Comparison of ENCODE assay signal across 22 mouse cellular contexts in genomic region chr10:81517227-81517626, GRCm38 (mm10). TPM values are rescaled to one million over a fixed set of nuclear protein-coding genes. Genes with fewer than 3 reads are reported as not detected.
DNase-seq lines count a peak whose midpoint lies in the region; ATAC-seq and TF ChIP-seq lines count a peak whose summit lies in the region.
"Had no signal": no experiment of that assay in that cellular context is flagged by ENCODE, and none has a peak within 500 bp of the region (broad histone marks: within the 10 kb centered on the region; RNA-seq: fewer than 3 reads in every experiment).

No protein-coding gene starts in this region.

- intact Hi-C loops in heart, postnatal 10 days (cut with DNase I): no loop called here

- no peak for TF ChIP-seq CTCF in bone marrow, adult 2 months (IDR thresholded peaks at IDR 0.05; ENCODE audit: control insufficient read depth, insufficient read depth, low read length)

- H3K9me3 ChIP-seq in liver, embryonic 15.5 days (replicated peaks): no peaks in the 10 kb centered on the region
- H3K9me3 ChIP-seq in heart, embryonic 11.5 days (replicated peaks; ENCODE audit: control insufficient read depth, low read length): 0 out of 2 replicates have a peak, but pooled peaks cover 4% of the 10 kb centered on the region
- H3K9me3 ChIP-seq: embryonic facial prominence, embryonic 15.5 days; neural tube, embryonic 13.5 days had no signal

- no peak overlapping the region for H3K4me3 ChIP-seq in bone marrow, adult 2 months (replicated peaks; ENCODE audit: control insufficient read depth, low read depth, low read length)
- H3K4me3 ChIP-seq in liver, embryonic 15.5 days (replicated peaks): no peak overlapping the region
- H3K4me3 ChIP-seq in heart, embryonic 11.5 days (ENCODE audit: low read depth, low read length): no peak overlapping the region
- H3K4me3 ChIP-seq: embryonic facial prominence, embryonic 15.5 days; midbrain, embryonic 12.5 days; neural tube, embryonic 13.5 days had no signal

- H3K36me3 ChIP-seq in liver, embryonic 15.5 days (replicated peaks): peaks cover 12% of the 10 kb centered on the region
- H3K36me3 ChIP-seq in heart, embryonic 11.5 days (ENCODE audit: control insufficient read depth, insufficient read depth, low read length): no peaks in the 10 kb centered on the region
- H3K36me3 ChIP-seq: embryonic facial prominence, embryonic 15.5 days; midbrain, embryonic 12.5 days; neural tube, embryonic 13.5 days had no signal

- H3K4me1 ChIP-seq in bone marrow, adult 2 months (ENCODE audit: control insufficient read depth, insufficient read depth, low read length): peaks cover 10% of the 10 kb centered on the region
- peaks cover 38% of the 10 kb centered on the region for H3K4me1 ChIP-seq in liver, embryonic 15.5 days (replicated peaks)
- H3K4me1 ChIP-seq in heart, embryonic 11.5 days (ENCODE audit: control insufficient read depth, insufficient read depth, low read length): no peaks in the 10 kb centered on the region
- H3K4me1 ChIP-seq: embryonic facial prominence, embryonic 15.5 days; midbrain, embryonic 12.5 days; neural tube, embryonic 13.5 days had no signal

- peak; percentile 92 for DNase-seq in heart, adult 11 months
- DNase-seq in heart, postnatal 10 days: no peak
- DNase-seq in spleen, postnatal 36 days (ENCODE audit: low spot score in 2 of 2): peak; percentile 81 to 82
- no peak for DNase-seq in kidney, postnatal 36 days
- DNase-seq in kidney, postnatal 14 days: no peak
- DNase-seq: adrenal gland, adult 2 months; cerebellum, adult 9-11 months; embryo, embryonic 11 days; gastrocnemius, postnatal 25 days; kidney, adult 9 months; lung, embryonic 14.5 days; thymus, postnatal 14 days had no signal

- ATAC-seq in liver, embryonic 15.5 days (ENCODE audit: insufficient read depth): no peak
- no peak for ATAC-seq in heart, embryonic 11.5 days (replicated peaks; ENCODE audit: insufficient number of reproducible peaks, low FRiP score, low TSS enrichment)
- ATAC-seq: forebrain, embryonic 16.5 days had no signal

- TF ChIP-seq POLR2A in bone marrow, adult 2 months (IDR thresholded peaks at IDR 0.05; ENCODE audit: borderline replicate concordance, control insufficient read depth, low read depth, low read length): no peak

- H3K27me3 ChIP-seq in liver, embryonic 15.5 days: 0 out of 2 replicates have a peak, but pooled peaks cover 4% of the 10 kb centered on the region
- H3K27me3 ChIP-seq in heart, embryonic 11.5 days (ENCODE audit: control insufficient read depth, insufficient read depth, low read length): peaks cover 7% of the 10 kb centered on the region

- H3K27ac ChIP-seq in bone marrow, adult 2 months (ENCODE audit: control insufficient read depth, insufficient read depth, low read depth, low read length, poor library complexity): peak overlapping the region; percentile 5; the same call in 1 of the 2 replicates
- 0 out of 2 replicates have a peak overlapping the region, but pooled peaks have one; percentile 24 for H3K27ac ChIP-seq in liver, embryonic 15.5 days (replicated peaks)
- H3K27ac ChIP-seq in heart, embryonic 11.5 days (ENCODE audit: low read depth, low read length): no peak overlapping the region
- H3K27ac ChIP-seq: embryonic facial prominence, embryonic 15.5 days; hindbrain, embryonic 14.5 days; macrophage; midbrain, embryonic 12.5 days; neural tube, embryonic 13.5 days; stomach, postnatal 0 days had no signal

- 17% methylated on average over 8 of the region's 8 CpGs for WGBS in bone marrow, adult 2 months
- WGBS in liver, embryonic 15.5 days (ENCODE audit: insufficient replicate concordance): 51% methylated on average over 8 of the region's 8 CpGs
- 70% methylated on average over 8 of the region's 8 CpGs for WGBS in heart, embryonic 11.5 days (ENCODE audit: insufficient replicate concordance)

- no peak overlapping the region for H3K9ac ChIP-seq in liver, embryonic 15.5 days
- H3K9ac ChIP-seq in heart, embryonic 11.5 days (ENCODE audit: low read depth, low read length): no peak overlapping the region
- H3K9ac ChIP-seq: embryonic facial prominence, embryonic 15.5 days; hindbrain, embryonic 14.5 days; lung, embryonic 14.5 days; midbrain, embryonic 12.5 days; neural tube, embryonic 13.5 days had no signal

- no peak overlapping the region for H3K4me2 ChIP-seq in liver, embryonic 15.5 days
- no peak overlapping the region for H3K4me2 ChIP-seq in heart, embryonic 11.5 days
- H3K4me2 ChIP-seq: embryonic facial prominence, embryonic 15.5 days; hindbrain, embryonic 14.5 days; lung, embryonic 14.5 days; midbrain, embryonic 12.5 days; neural tube, embryonic 13.5 days had no signal

RNA-seq across cellular contexts. Expression of gene Gna15, which starts 6.8 kb away (rescaled TPM):
- total RNA-seq in heart, postnatal 10 days (2021): under 1 TPM; 0.60 to 0.74 TPM
- polyA plus RNA-seq in bone marrow, adult 2 months (2011; ENCODE audit: insufficient read depth, insufficient read length, low replicate concordance, missing spikeins): 5.4 and 9.4 TPM in 2 replicates
- polyA plus RNA-seq in liver, embryonic 15.5 days (2015; fragmentation: Nextera tagmentation; extraction: Ambion mirVana): 4.3 and 5.6 TPM in 2 replicates
- polyA plus RNA-seq in heart, embryonic 11.5 days (2014; fragmentation: Nextera tagmentation; extraction: Ambion mirVana): 2.5 and 3.4 TPM in 2 replicates

RNA-seq across cellular contexts. Expression of gene S1pr4, which starts 17.3 kb away (rescaled TPM):
- total RNA-seq in heart, postnatal 10 days (2021): under 1 TPM; 0.86 to 0.87 TPM
- polyA plus RNA-seq in bone marrow, adult 2 months (2011; ENCODE audit: insufficient read depth, insufficient read length, low replicate concordance, missing spikeins): 7.6 and 15.8 TPM in 2 replicates
- polyA plus RNA-seq in liver, embryonic 15.5 days (2015; fragmentation: Nextera tagmentation; extraction: Ambion mirVana): 4.1 and 5.4 TPM in 2 replicates
- 0.56 and 0.79 TPM in 2 replicates for polyA plus RNA-seq in heart, embryonic 11.5 days (2014; fragmentation: Nextera tagmentation; extraction: Ambion mirVana)

RNA-seq across cellular contexts. Expression of gene Ncln, which starts 21.0 kb away (rescaled TPM):
- total RNA-seq in heart, postnatal 10 days (2021): 10 to 100 TPM; 64.0 to 65.0 TPM
- polyA plus RNA-seq in bone marrow, adult 2 months (2011; ENCODE audit: insufficient read depth, insufficient read length, low replicate concordance, missing spikeins): 30.2 and 61.0 TPM in 2 replicates
- polyA plus RNA-seq in liver, embryonic 15.5 days (2015; fragmentation: Nextera tagmentation; extraction: Ambion mirVana): 43.7 and 52.0 TPM in 2 replicates
- polyA plus RNA-seq in heart, embryonic 11.5 days (2014; fragmentation: Nextera tagmentation; extraction: Ambion mirVana): 40.9 and 49.0 TPM in 2 replicates

RNA-seq across cellular contexts. Expression of gene Gna11, which starts 27.8 kb away (rescaled TPM):
- total RNA-seq in heart, postnatal 10 days (2021): 10 to 100 TPM; 59.2 to 60.6 TPM
- polyA plus RNA-seq in bone marrow, adult 2 months (2011; ENCODE audit: insufficient read depth, insufficient read length, low replicate concordance, missing spikeins): 12.3 and 23.8 TPM in 2 replicates
- 20.3 and 24.6 TPM in 2 replicates for polyA plus RNA-seq in liver, embryonic 15.5 days (2015; fragmentation: Nextera tagmentation; extraction: Ambion mirVana)
- polyA plus RNA-seq in heart, embryonic 11.5 days (2014; fragmentation: Nextera tagmentation; extraction: Ambion mirVana): 55.5 and 58.8 TPM in 2 replicates

RNA-seq across cellular contexts. Expression of gene Celf5, which starts 34.7 kb away (rescaled TPM):
- total RNA-seq in heart, postnatal 10 days (2021): under 1 TPM; 0.32 to 0.48 TPM
- polyA plus RNA-seq in bone marrow, adult 2 months (2011; ENCODE audit: insufficient read depth, insufficient read length, low replicate concordance, missing spikeins): 0.72 TPM in 1 of 2 replicates, not detected in the other
- 0.02 TPM in 1 of 2 replicates, not detected in the other for polyA plus RNA-seq in liver, embryonic 15.5 days (2015; fragmentation: Nextera tagmentation; extraction: Ambion mirVana)
- 0.19 and 0.31 TPM in 2 replicates for polyA plus RNA-seq in heart, embryonic 11.5 days (2014; fragmentation: Nextera tagmentation; extraction: Ambion mirVana)

Comparison
In these comparisons a context has a peak if more than half of its experiments do, and no peak if none do; other contexts are left out.
1. DNase-seq: peak in heart, adult 11 months (single experiment) and spleen, postnatal 36 days (2 of 2); none in heart, postnatal 10 days (0 of 2), kidney, postnatal 36 days (0 of 2) and kidney, postnatal 14 days (single experiment).